Mouse (Mus musculus): ENCODE data around the gene Prnp. TPM values are rescaled to one million over a fixed set of nuclear protein-coding genes. Genes with fewer than 3 reads are reported as not detected.

Prnp gene
- total RNA-seq, 2 experiments from 2014 or later: 748 to 772 TPM

DNA sequence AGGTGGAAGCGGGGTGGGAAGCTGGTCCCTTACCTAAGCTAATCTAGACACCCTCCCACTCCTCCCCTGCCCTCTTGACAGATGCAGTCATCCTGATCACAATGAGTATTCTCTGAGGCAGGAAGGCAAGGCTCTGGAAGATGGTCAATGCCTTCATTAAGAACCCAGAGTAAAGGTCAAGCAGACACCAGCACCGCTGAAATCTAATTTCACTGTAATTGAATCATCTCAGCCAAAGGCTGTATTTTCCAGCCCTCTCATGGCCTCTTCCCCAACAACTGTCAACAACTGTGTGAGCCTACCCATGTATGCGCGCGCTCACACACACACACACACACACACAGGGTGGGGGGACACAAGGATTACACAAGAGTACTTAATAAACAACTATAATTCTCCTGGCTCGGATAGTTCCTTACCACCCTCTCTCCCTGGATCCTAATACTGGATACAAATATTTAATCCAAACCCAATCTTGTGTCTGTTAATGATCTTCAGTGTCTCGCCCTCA is 1.3 kb upstream of the Prnp start:
- TF ChIP-seq CTCF (IDR thresholded peaks at IDR 0.05): no peak
- Histone ChIP-seq H3K27ac (no peak overlapping the region; the same call in 1 of the 2 replicates), H3K4me3 (no peak overlapping the region)
- intact Hi-C loops (cut with DNase I): no loop called here
- DNase-seq (ENCODE audit: extremely low spot score in 1 of 2, low spot score in 2 of 2): no peak

DNA sequence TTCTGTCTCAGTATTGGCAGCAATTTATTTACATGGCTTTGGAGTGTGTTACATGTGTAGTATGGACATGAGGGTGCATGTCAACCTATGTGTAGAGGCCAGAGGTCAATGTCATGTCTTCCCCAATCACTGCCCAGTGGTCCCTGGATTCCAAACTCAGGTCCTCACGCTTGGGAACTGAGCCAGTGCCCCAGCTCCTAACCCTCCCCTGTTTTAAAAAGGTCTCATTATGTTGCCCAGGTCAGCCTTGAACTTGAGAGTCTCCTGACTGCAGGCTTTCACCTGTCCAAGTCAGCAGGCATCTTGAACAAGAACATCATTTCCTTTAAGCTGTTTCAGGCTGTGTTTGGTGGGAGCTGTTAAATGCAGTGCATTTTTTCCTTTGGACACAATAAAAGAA is 822 bp upstream of the Prnp start:
- no peak for DNase-seq (ENCODE audit: extremely low spot score in 1 of 2, low spot score in 2 of 2)
- intact Hi-C loops (cut with DNase I): no loop called here
- TF ChIP-seq CTCF (IDR thresholded peaks at IDR 0.05): no peak
- Histone ChIP-seq H3K4me3 (no peak overlapping the region), H3K27ac (peak overlapping the region; percentile 74)

GRCm38 (mm10) chr2:131910847-131911246 is 1.1 kb downstream of the Prnp start:
- Histone ChIP-seq H3K27ac (peak overlapping the region; percentile 94), H3K4me3 (peak overlapping the region; percentile 68)
- no peak for DNase-seq (ENCODE audit: extremely low spot score in 1 of 2, low spot score in 2 of 2)
- no peak for TF ChIP-seq CTCF (IDR thresholded peaks at IDR 0.05)
- intact Hi-C loops (cut with DNase I): loop anchor here (1.0 to 2.0 kb wide), 2 partner anchors 64 to 83 kb away; no protein-coding TSS in a partner anchor

DNA sequence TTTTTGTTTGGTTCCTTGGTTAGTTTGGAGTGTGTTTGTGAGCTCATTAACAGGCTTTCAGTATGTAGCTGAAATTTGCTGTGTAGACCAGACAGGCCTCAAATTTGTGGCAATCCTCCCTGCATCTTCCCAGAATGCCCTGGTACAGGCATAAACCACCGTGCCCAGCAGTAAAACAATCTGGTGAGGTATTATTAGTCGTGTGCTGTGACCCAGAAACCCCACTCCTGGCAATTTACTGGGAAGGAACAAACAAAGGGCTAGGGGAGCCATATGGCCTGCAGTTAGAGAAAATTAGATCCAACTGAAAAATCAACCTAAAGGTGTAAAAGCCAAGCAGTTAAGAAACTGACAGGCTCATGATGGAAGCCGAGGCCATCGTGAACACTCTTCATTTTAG is 1.6 kb downstream of the Prnp start:
- Histone ChIP-seq H3K4me3 (peak overlapping the region; percentile 68), H3K27ac (peak overlapping the region; percentile 94)
- no peak for DNase-seq (ENCODE audit: extremely low spot score in 1 of 2, low spot score in 2 of 2)
- TF ChIP-seq CTCF (IDR thresholded peaks at IDR 0.05): no peak
- intact Hi-C loops (cut with DNase I): loop anchor here (2.0 kb wide), 1 partner anchor 65 kb away; no protein-coding TSS in a partner anchor

GRCm38 (mm10) chr2:131912526-131913258 is 3.0 kb downstream of the Prnp start:
- peak overlapping the region; percentile 68 for H3K4me3 ChIP-seq
- intact Hi-C loops (cut with DNase I): loop anchor here (1.0 kb wide), 1 partner anchor 24 kb away; no protein-coding TSS in a partner anchor
- TF ChIP-seq CTCF (IDR thresholded peaks at IDR 0.05): no peak
- DNase-seq (ENCODE audit: extremely low spot score in 1 of 2, low spot score in 2 of 2): no peak
- H3K27ac ChIP-seq: peak overlapping the region; percentile 16; the same call in 1 of the 2 replicates

- H3K4me3 ChIP-seq: no peak overlapping the region
- intact Hi-C loops (cut with DNase I): no loop called here
- no peak for TF ChIP-seq CTCF (IDR thresholded peaks at IDR 0.05)
- no peak for DNase-seq (ENCODE audit: extremely low spot score in 1 of 2, low spot score in 2 of 2)
- peak overlapping the region; percentile 68 for H3K27ac ChIP-seq
These were observed 22.7 kb downstream of the Prnp start for GRCm38 (mm10) chr2:131932275-131932902.

GRCm38 (mm10) chr2:131933013-131933412 is 23.3 kb downstream of the Prnp start:
- Histone ChIP-seq H3K4me3 (no peak overlapping the region), H3K27ac (peak overlapping the region; percentile 68)
- intact Hi-C loops (cut with DNase I): no loop called here

GRCm38 (mm10) chr2:131933598-131933997 is 23.9 kb downstream of the Prnp start:
- no peak for TF ChIP-seq CTCF (IDR thresholded peaks at IDR 0.05)
- no peak for DNase-seq (ENCODE audit: extremely low spot score in 1 of 2, low spot score in 2 of 2)
- intact Hi-C loops (cut with DNase I): no loop called here
- Histone ChIP-seq H3K27ac (peak overlapping the region; percentile 68), H3K4me3 (no peak overlapping the region)

More at GRCm38 (mm10) chr2:131933013-131933412, 23.3 kb downstream of the Prnp start:
- TF ChIP-seq CTCF (IDR thresholded peaks at IDR 0.05): no peak
- no peak for DNase-seq (ENCODE audit: extremely low spot score in 1 of 2, low spot score in 2 of 2)

GRCm38 (mm10) chr2:131934243-131934642 is 24.5 kb downstream of the Prnp start:
- intact Hi-C loops (cut with DNase I): no loop called here
- no peak overlapping the region for H3K4me3 ChIP-seq
- TF ChIP-seq CTCF (IDR thresholded peaks at IDR 0.05): no peak
- H3K27ac ChIP-seq: peak overlapping the region; percentile 68; the same call in 1 of the 2 replicates
- DNase-seq (ENCODE audit: extremely low spot score in 1 of 2, low spot score in 2 of 2): no peak

DNA sequence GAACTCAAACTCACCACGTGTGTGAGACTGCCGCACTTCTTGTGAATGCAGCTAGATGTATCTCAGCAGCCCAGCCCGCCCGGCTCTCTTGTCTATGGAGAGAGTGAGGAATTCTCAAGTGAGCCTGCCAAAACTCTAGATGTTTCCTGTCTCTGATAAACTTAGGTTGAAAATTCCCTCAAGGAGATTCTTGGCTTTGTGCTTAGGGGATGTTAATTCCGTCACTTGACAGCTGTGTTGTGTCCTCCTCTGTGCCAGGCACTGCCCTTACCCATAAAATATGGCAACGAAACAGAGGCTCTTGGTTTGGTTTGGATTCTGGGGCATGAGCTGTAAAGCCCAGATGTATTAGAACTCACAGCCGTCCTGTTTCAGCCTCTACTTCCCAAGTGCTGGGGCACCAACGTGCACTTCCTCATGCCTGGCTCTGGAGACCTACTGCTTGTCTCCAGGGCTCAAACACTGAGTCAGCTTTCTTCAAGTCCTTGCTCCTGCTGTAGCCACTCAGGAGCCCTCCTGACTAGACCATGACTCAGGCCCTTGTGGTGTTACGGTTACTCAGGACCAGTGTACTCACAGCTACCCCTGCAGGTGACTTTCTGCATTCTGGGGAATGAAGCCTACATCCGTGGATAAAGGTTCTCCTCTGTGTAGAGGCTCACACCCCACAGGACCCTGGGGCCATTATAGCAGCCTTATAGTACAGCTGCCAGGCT is 25.8 kb downstream of the Prnp start:
- peak; percentile 39 for TF ChIP-seq CTCF (IDR thresholded peaks at IDR 0.05)
- H3K27ac ChIP-seq: peak overlapping the region; percentile 26; the same call in 1 of the 2 replicates
- intact Hi-C loops (cut with DNase I): loop anchor here (1.0 to 5.0 kb wide), 2 partner anchors 22 to 108 kb away; no protein-coding TSS in a partner anchor
- DNase-seq (ENCODE audit: extremely low spot score in 1 of 2, low spot score in 2 of 2): no peak
- no peak overlapping the region for H3K4me3 ChIP-seq

- intact Hi-C loops (cut with DNase I): loop anchor here (1.0 to 5.0 kb wide), 2 partner anchors 23 to 109 kb away; no protein-coding TSS in a partner anchor
- no peak overlapping the region for H3K4me3 ChIP-seq
- H3K27ac ChIP-seq: no peak overlapping the region
- no peak for TF ChIP-seq CTCF (IDR thresholded peaks at IDR 0.05)
- DNase-seq (ENCODE audit: extremely low spot score in 1 of 2, low spot score in 2 of 2): no peak
These were observed 26.7 kb downstream of the Prnp start for GRCm38 (mm10) chr2:131936410-131936809.

Measured in left cerebral cortex, adult 2 months (tissue).